Mouse (Mus musculus): ENCODE results near the gene Lpp.

DNA sequence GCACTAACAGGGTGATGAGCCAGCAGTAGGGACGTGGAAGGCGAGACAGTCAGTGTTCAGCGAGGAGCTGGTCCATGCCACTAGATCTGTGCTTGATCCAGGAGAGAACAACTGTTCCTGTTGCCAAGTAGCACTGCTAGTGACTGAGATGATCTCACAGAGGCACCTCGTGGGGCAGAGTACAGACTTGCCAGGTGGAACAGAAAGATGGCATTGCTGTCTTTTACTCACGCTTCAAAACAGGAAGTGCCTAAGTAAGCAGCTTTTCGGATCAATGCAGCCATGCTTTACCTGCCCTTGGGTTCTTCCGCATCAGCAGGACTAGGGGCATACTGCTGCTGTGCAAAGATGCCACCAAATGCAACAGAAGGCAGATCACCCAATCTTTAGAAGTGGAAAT is 467.1 kb downstream of the Lpp start:
- TF ChIP-seq CTCF (IDR thresholded peaks at IDR 0.05; ENCODE audit: borderline replicate concordance, insufficient read depth, low read depth, low read length), result no peak
- no peak for TF ChIP-seq POLR2A (IDR thresholded peaks at IDR 0.05; ENCODE audit: borderline replicate concordance, insufficient read depth, low read length)

Data from cerebellum, adult 2 months (tissue).